Mouse (Mus musculus): ENCODE data around the gene Nop58.

DNA sequence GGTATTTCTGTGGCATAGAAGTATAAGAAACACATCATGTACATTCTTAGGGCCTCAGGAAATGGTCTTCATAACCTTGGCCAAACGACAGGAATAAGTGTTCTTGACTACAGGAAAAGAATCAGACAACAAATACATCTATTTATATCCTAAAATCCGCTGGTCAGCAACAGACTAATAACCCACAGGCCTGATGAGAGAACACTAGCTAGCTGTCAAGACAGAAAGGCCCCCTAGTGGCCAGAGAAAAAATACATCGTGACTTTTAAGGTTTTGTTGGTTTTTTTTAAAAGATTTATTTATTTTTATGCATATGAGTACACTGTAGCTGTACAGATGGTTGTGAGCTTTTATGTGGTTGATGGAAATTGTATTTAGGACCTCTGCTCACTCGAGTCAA lies 35.1 kb downstream of the Nop58 start:
- TF ChIP-seq CHD2 (IDR thresholded peaks at IDR 0.05; ENCODE audit: low read depth, low read length) (no peak), MAFK (IDR thresholded peaks at IDR 0.05; ENCODE audit: insufficient read depth, low read depth, low read length) (no peak)
